Mouse (Mus musculus) hindbrain, embryonic 15.5 days (tissue): ENCODE data around the gene Il17c. TPM values are rescaled to one million over a fixed set of nuclear protein-coding genes. Genes with fewer than 3 reads are reported as not detected.

Experiments used
- ATAC-seq: fragments of 200-750 bp; cut with Nextera tagmentation; 2 replicates; pipeline ENCODE4 v1.8.0; 2017; ENCODE audit warnings: low read depth, moderate number of reproducible peaks, moderate TSS enrichment; ENCODE audit not compliant: low FRiP score
- H3K27ac ChIP-seq: fragments of 300-500 bp; sonication (generic); replicated peaks from 2 replicates; pipeline ENCODE4 v1.5.1; 2015; ENCODE audit warnings: mild to moderate bottlenecking, inconsistent platforms
- H3K27me3 ChIP-seq: fragments of 300-500 bp; sonication (generic); 2 replicates; pipeline ENCODE4 v1.6.1; 2015; ENCODE audit warnings: control low read depth, inconsistent platforms
- H3K36me3 ChIP-seq: fragments of 300-500 bp; sonication (generic); 2 replicates; pipeline ENCODE4 v1.6.1; 2015; ENCODE audit warnings: control low read depth, inconsistent platforms
- H3K4me1 ChIP-seq: fragments of 300-500 bp; sonication (generic); replicated peaks from 2 replicates; pipeline ENCODE4 v1.6.1; 2015; ENCODE audit warnings: control low read depth, inconsistent platforms
- H3K4me2 ChIP-seq: fragments of 300-500 bp; sonication (generic); 2 replicates; pipeline ENCODE4 v1.6.1; 2015; ENCODE audit warnings: moderate library complexity, mild to moderate bottlenecking, inconsistent platforms
- H3K4me3 ChIP-seq: fragments of 300-500 bp; sonication (generic); 2 replicates; pipeline ENCODE4 v1.5.1; 2015; ENCODE audit warnings: mild to moderate bottlenecking, inconsistent platforms
- H3K9ac ChIP-seq: fragments of 300-500 bp; sonication (generic); 2 replicates; pipeline ENCODE4 v1.6.1; 2015; ENCODE audit warnings: inconsistent platforms
- H3K9me3 ChIP-seq: fragments of 300-500 bp; sonication (generic); 2 replicates; pipeline ENCODE4 v1.6.1; 2016; ENCODE audit warnings: control low read depth, inconsistent platforms
- WGBS: fragments of 180-500 bp; shearing (Covaris S2); methylation state at CpG from one replicate; pipeline ENCODE4 v1.1.7; 2015; 5-methylcytosine and 5-hydroxymethylcytosine counted together
- polyA plus RNA-seq: library from polyadenylated mRNA; unstranded; fragments of >200 nt; fragmentation: Nextera tagmentation; extraction: Ambion mirVana; gene quantifications from 2 replicates; pipeline ENCODE4 v1.2.1, GENCODE M21; 2015

Il17c gene
- not detected in 2 replicates for polyA plus RNA-seq

DNA sequence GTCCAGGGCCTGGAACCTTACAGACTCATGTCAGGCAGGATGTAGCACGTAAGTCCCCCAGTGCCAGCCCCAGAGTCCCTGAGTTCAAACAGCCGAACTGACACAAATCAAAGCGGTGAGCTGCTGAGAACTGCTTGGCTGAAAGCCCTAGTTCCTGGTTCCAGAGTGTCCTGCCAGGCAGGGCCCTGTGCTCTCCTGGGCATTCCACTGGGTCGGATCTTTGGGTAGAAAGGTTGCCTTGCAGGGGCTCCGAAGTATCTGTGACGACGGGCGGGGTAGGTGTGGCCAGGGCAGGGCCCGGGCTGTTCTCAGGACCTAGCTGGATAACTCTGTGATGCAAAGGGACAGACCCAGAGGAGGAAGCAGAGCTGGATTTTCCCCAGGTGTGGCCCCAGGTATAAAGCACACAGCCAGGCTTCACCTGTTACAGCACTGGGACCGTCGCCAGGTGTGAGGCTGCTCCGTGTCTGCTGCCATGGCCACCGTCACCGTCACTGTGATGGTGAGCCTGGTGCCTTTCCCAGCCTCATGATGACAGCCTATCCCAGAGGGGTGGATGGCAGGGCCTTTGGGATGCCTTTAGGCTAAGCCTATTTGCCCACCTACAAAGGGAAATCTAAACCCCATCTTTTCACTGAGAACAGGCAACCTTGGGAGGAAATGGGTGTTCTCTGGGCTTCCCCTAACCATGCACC, at the start of gene Il17c:
Gene Il17c (plus strand): TSS at position 645 of the 695 bp plus-strand sequence.
- Histone ChIP-seq H3K9ac (no peak within 1 kb of the TSS), H3K36me3 (peaks cover 19% of the 10 kb centered on the region), H3K9me3 (no peaks in the 10 kb centered on the region), H3K4me2 (no peak within 1 kb of the TSS), H3K27ac (no peak within 1 kb of the TSS), H3K4me1 (no peaks in the 10 kb centered on the region), H3K27me3 (no peaks in the 10 kb centered on the region), H3K4me3 (no peak within 1 kb of the TSS)
- 83% methylated on average over 14 of the region's 14 CpGs for WGBS
- no peak for ATAC-seq

- H3K9ac ChIP-seq = no peak overlapping the region
- WGBS = 94% methylated on average over 7 of the region's 7 CpGs
- peaks cover 31% of the 10 kb centered on the region for H3K4me1 ChIP-seq
- peak overlapping the region; percentile 68 for H3K4me2 ChIP-seq
- no peaks in the 10 kb centered on the region for H3K27me3 ChIP-seq
- H3K4me3 ChIP-seq = 0 out of 2 replicates have a peak overlapping the region, but pooled peaks have one; percentile 98
- H3K9me3 ChIP-seq = no peaks in the 10 kb centered on the region
- H3K27ac ChIP-seq = no peak overlapping the region
- ATAC-seq = no peak
- H3K36me3 ChIP-seq = peaks cover 9% of the 10 kb centered on the region; the same call in 1 of the 2 replicates
Measured at GRCm38 (mm10) chr8:122375320-122375719, 46.5 kb upstream of the Il17c start.

GRCm38 (mm10) chr8:122375751-122376364, 46.0 kb upstream of the Il17c start:
- peaks cover 32% of the 10 kb centered on the region for H3K4me1 ChIP-seq

DNA sequence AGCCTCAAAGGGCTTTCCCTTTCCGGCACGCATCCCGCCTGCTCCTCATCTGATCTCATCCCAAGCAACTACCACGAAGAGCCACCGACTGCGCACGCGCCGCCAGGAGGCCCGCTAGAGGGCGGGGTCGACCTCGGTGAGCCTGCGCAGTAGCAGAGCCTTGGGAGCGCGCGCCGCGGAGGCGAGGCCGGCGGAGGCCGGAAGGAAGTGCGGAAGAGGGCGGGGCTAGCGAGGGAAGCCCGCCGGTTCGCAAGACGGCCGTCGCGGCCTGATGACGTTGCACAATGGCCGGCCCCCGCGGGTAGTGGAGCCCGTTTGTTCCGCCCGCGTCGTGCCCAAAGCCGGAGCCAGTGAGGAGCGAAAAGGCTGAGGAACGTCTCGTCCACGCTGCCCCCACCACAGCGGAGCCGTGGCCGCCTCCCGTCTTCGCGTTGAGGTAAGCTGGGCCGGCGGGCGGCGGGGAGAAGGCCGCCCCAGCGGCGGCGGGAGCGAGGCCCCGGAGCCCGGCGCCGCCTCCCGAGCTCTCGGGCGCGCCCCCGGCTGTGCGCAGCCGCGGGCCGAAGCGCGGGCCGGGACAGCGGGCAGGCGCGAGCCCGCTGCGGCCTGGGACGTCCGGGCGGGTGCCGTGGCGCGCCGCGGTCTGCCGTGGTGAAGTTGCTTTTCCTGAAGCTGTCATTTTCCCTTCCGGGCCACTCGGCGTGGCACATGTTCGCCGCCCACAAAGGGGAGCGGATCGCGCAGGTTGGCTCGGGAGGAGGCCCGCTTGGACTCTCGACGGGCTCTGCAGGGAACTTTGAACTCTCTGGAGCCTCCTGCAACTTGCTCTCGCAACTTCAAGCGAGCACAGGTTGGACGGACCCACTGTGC, 45.2 kb upstream of the Il17c start, which contains the start of gene Zc3h18:
Gene Zc3h18 (plus strand): TSS at position 245 of the 867 bp plus-strand sequence.
- ATAC-seq = peak; percentile 95
- under 1% methylated on average over 90 of the region's 107 CpGs for WGBS
- Histone ChIP-seq H3K9ac (peak within 1 kb of the TSS; percentile 91), H3K27ac (peak within 1 kb of the TSS; percentile 96), H3K9me3 (no peaks in the 10 kb centered on the region), H3K4me1 (peaks cover 35% of the 10 kb centered on the region), H3K4me2 (peak within 1 kb of the TSS; percentile 80), H3K27me3 (no peaks in the 10 kb centered on the region), H3K4me3 (peak within 1 kb of the TSS; percentile 98), H3K36me3 (peaks cover 12% of the 10 kb centered on the region; the same call in 1 of the 2 replicates)

More at GRCm38 (mm10) chr8:122375751-122376364, 46.0 kb upstream of the Il17c start:
- peak overlapping the region; percentile 98 for H3K4me3 ChIP-seq
- no peaks in the 10 kb centered on the region for H3K9me3 ChIP-seq
- H3K27ac ChIP-seq = peak overlapping the region; percentile 96
- peak overlapping the region; percentile 68 for H3K4me2 ChIP-seq
- peaks cover 9% of the 10 kb centered on the region; the same call in 1 of the 2 replicates for H3K36me3 ChIP-seq
- peak; percentile 25 for ATAC-seq
- 20% methylated on average over 13 of the region's 13 CpGs for WGBS
- H3K9ac ChIP-seq = peak overlapping the region; percentile 42; the same call in 1 of the 2 replicates
- no peaks in the 10 kb centered on the region for H3K27me3 ChIP-seq

DNA sequence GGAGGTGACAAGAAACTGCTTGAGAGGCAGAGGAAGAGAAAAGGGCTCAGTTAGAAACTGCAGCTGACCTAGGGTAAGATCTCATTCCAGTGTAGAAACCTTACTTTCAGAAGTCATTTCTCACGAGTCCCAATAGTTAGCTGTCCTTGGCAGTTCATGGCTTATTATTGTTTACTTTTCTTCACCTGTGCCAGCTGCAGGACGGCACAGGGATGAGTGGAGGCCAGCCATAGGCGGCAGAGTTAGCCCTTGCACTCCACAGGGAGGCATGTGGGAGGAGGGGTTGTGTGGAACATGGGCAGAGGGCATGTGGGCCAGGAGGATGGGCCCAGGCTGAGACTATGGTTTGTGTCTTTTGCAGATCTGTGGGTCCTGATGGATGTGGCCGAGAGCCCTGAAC, 38.8 kb upstream of the Il17c start:
- Histone ChIP-seq H3K9ac (no peak overlapping the region), H3K27ac (no peak overlapping the region), H3K4me2 (no peak overlapping the region), H3K9me3 (no peaks in the 10 kb centered on the region), H3K4me1 (peaks cover 16% of the 10 kb centered on the region), H3K4me3 (no peak overlapping the region), H3K27me3 (no peaks in the 10 kb centered on the region), H3K36me3 (peaks cover 54% of the 10 kb centered on the region)
- no peak for ATAC-seq
- WGBS = 94% methylated on average over 4 of the region's 4 CpGs

GRCm38 (mm10) chr8:122389357-122389756, 32.5 kb upstream of the Il17c start:
- Histone ChIP-seq H3K36me3 (peaks cover 78% of the 10 kb centered on the region), H3K27me3 (no peaks in the 10 kb centered on the region), H3K4me3 (no peak overlapping the region), H3K4me2 (no peak overlapping the region), H3K9me3 (no peaks in the 10 kb centered on the region), H3K9ac (no peak overlapping the region), H3K27ac (no peak overlapping the region), H3K4me1 (no peaks in the 10 kb centered on the region)
- 88% methylated on average over 3 of the region's 3 CpGs for WGBS
- ATAC-seq = no peak

DNA sequence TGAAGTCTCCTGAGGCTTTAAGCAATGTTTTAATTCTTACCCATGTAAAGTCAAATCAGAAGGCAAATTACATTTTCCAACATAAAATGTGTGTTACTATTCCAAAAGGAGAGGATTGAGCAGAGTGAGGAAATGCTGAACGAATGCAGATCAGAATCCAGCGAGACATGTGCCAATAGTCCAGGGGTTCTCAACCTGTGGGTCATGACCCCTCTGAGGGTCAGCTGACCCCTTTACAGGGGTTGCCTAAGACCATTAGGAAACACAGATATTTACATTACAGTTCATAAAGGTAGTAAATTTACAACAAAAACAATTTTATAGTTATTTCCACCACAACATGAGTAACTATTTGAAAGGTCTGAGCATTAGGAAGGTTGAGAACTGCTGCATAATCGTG, 31.1 kb upstream of the Il17c start:
- H3K4me2 ChIP-seq = no peak overlapping the region
- H3K27me3 ChIP-seq = no peaks in the 10 kb centered on the region
- H3K27ac ChIP-seq = no peak overlapping the region
- peaks cover 72% of the 10 kb centered on the region for H3K36me3 ChIP-seq
- WGBS = 92% methylated on average over 3 of the region's 3 CpGs
- H3K9ac ChIP-seq = no peak overlapping the region
- H3K4me1 ChIP-seq = no peaks in the 10 kb centered on the region
- no peak overlapping the region for H3K4me3 ChIP-seq
- H3K9me3 ChIP-seq = no peaks in the 10 kb centered on the region
- ATAC-seq = no peak

DNA sequence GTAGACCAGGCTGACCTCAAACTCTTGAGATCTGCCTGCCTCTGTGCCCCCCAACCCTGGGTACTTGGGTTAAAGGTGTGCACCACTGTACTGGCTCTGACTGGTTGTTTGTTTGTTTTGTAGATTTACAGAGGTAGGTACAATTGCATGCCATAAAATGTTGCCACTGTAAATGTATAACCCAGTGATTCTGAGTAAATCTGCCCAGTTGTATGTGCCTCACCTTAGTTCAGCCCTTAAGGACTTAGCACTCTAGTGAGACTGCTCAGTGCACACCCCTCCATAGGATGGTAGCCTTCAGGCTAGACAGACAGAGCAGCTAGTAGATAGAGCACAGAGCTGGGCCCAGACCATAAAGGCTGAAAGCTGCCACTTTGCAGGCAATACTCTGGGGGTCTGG, 28.1 kb upstream of the Il17c start:
- H3K27me3 ChIP-seq = no peaks in the 10 kb centered on the region
- no peaks in the 10 kb centered on the region for H3K4me1 ChIP-seq
- H3K36me3 ChIP-seq = peaks cover 55% of the 10 kb centered on the region
- no peak for ATAC-seq
- H3K4me3 ChIP-seq = no peak overlapping the region
- no peaks in the 10 kb centered on the region for H3K9me3 ChIP-seq
- H3K4me2 ChIP-seq = no peak overlapping the region
- no peak overlapping the region for H3K27ac ChIP-seq
- H3K9ac ChIP-seq = no peak overlapping the region

- H3K27ac ChIP-seq = no peak overlapping the region
- H3K9ac ChIP-seq = no peak overlapping the region
- no peak overlapping the region for H3K4me3 ChIP-seq
- no peaks in the 10 kb centered on the region for H3K4me1 ChIP-seq
- no peaks in the 10 kb centered on the region for H3K9me3 ChIP-seq
- no peak for ATAC-seq
- no peaks in the 10 kb centered on the region for H3K27me3 ChIP-seq
- peaks cover 57% of the 10 kb centered on the region for H3K36me3 ChIP-seq
- H3K4me2 ChIP-seq = no peak overlapping the region
- 82% methylated on average over 6 of the region's 6 CpGs for WGBS
Measured at GRCm38 (mm10) chr8:122395291-122395690, 26.5 kb upstream of the Il17c start.

DNA sequence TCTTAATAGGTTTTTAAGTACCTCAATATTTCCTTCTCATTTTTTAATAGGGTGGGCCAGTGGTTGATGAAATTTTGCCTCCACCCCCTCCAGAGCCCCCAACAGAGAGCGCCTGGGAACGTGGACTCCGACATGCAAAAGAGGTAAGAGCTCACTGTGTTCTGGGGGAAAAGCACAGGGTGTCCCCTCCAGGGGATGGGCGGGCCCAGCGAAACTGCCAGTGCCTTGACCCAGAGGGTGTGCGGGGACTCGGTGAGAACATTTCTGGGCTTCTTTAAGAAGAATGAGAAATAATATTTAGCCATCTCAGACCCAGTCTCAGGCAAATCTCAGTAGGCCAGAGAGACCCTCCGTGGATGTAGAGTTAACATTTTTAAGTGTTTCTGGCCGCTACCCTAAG, 23.6 kb upstream of the Il17c start:
- H3K27ac ChIP-seq = no peak overlapping the region
- no peaks in the 10 kb centered on the region for H3K9me3 ChIP-seq
- H3K27me3 ChIP-seq = no peaks in the 10 kb centered on the region
- WGBS = 90% methylated on average over 9 of the region's 9 CpGs
- no peak overlapping the region for H3K4me3 ChIP-seq
- H3K36me3 ChIP-seq = peaks cover 64% of the 10 kb centered on the region
- H3K9ac ChIP-seq = no peak overlapping the region
- no peaks in the 10 kb centered on the region for H3K4me1 ChIP-seq
- H3K4me2 ChIP-seq = no peak overlapping the region
- no peak for ATAC-seq

GRCm38 (mm10) chr8:122405146-122405805, 16.5 kb upstream of the Il17c start:
- WGBS = 92% methylated on average over 9 of the region's 9 CpGs
- Histone ChIP-seq H3K36me3 (peaks cover 93% of the 10 kb centered on the region), H3K27me3 (no peaks in the 10 kb centered on the region), H3K9me3 (no peaks in the 10 kb centered on the region), H3K4me1 (no peaks in the 10 kb centered on the region), H3K4me3 (no peak overlapping the region), H3K9ac (no peak overlapping the region), H3K27ac (no peak overlapping the region), H3K4me2 (no peak overlapping the region)
- no peak for ATAC-seq
